Mouse (Mus musculus): ENCODE results near the gene Olfr183.
"Not testable (repeated sequence)": the region's sequence is repeated elsewhere in the genome, so short reads cannot be mapped to it uniquely, and the experiment has no call there.

Gene Olfr183

DNA sequence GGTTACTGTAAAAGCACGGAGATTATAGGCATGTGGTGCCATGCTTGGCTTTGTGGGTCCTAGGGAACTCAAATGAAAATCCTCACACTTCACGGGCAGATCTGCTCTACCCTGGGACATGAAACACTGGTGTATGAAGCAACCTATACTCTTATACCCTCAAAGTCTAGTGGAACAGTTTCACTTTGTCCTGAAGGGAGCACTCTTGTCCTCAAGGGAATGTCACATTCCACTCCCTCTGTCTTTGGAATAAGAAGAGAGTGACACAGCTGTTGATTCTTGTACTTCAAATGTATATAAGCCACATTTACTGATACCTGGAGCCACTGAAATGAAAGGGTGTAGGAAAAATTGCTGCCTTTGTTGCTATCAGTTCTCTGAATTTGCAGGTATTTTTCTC lies at the start of gene Olfr183:
Olfr183 (plus strand) TSS at position 301 of the 400 bp plus-strand sequence.
- in situ Hi-C loops (cut with MboI; ENCODE audit: low pct_unique_long_range_greater_than_20kb in 1 of 2, low sequenced_read_pairs in 2 of 2, unreplicated experiment in 1 of 2), result no loop called here

DNA sequence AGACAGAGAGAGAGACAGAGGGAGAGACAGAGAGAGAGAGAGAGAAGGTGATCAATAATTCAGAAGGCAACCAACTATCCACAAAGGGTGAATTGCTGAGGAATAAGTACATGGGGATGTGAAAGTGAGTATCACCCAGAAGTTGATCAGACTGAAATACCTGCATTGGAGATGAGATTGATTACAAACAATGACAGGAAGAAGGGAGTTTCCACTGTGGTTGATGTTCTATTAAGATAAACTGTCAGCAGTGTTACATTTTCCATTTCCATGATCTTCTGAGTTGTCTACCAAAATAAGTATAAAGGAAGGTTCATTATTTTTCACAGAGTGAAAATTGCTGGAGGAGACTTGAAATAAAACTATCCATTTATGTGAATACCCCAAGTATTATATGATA lies 12.0 kb downstream of the Olfr183 start:
- in situ Hi-C loops (cut with MboI; ENCODE audit: low pct_unique_long_range_greater_than_20kb in 1 of 2, low sequenced_read_pairs in 2 of 2, unreplicated experiment in 1 of 2), result no loop called here

DNA sequence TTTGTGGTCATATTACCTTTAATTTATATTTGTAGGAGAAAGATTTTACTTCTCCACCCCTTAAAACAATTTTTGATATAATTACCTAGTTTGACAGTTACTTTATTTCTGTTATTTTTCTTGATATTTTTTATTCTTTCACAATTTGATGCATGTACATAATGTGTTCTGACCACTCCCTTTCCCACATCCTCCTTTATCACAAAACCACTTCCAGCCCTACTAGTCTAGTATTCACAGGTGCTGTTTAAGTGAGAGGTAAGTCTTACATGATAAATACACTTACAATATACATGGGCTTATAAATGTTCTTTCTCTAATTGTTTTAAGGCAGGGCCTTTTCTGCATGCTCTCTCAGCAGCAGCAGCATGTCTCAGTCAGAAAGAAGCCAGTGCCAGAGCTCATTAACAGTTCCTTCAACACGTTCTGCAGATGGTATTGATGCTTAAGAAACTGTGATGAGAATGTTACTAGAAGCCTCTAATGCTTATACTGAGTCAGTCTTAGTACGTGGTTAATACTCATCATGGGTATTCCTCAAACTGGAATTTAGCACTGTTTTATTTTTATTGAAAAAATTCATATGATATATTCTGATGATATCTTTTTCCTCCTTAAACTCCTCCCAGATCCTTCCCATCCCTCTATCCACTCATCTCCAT lies 18.3 kb downstream of the Olfr183 start:
- in situ Hi-C loops (cut with MboI; ENCODE audit: low pct_unique_long_range_greater_than_20kb in 1 of 2, low sequenced_read_pairs in 2 of 2, unreplicated experiment in 1 of 2), result no loop called here

DNA sequence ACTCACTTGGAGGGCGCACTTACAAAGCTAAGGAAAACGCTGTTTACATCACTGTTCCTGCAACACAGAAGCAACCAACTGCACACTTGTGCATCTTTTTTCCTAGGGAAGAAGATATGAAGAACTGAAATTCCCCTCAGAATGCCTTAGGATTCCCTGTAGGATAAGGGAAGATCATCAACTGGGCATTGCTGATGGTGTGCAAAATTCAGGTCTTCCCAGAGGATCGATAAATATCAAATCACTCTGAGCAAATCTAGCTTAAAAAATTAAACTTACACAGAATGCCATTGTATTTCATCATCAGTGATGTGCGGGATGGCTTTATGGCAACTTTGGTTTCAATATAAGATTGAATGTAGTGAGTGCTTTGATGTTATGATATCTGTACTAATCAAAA lies 35.0 kb downstream of the Olfr183 start, which contains the start of gene Olfr186:
Olfr186 (minus strand) TSS at position 101 of the 400 bp plus-strand sequence.
- in situ Hi-C loops (cut with MboI; ENCODE audit: low pct_unique_long_range_greater_than_20kb in 1 of 2, low sequenced_read_pairs in 2 of 2, unreplicated experiment in 1 of 2), result no loop called here

DNA sequence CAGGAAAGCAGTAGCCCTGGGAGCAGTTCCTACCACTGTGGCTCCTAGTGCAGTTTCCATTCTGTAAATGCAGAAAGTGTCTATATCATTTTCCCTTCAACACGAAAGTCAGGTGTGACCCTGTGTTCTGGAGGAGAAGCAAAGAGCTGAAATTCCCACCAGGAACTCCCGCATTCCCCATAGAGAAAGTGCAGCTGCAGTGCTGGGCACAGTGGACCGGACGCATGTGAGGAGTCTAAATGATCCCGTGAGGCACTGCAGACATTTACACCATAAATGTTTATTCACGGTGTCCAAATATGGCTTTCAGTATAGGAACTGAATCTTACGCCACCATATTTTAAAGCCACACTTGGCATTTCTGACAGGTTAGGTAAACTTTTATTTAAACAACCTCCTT lies 44.6 kb downstream of the Olfr183 start, which contains the start of gene Olfr187:
Olfr187 (minus strand) TSS at position 58 of the 400 bp plus-strand sequence.
- in situ Hi-C loops (cut with MboI; ENCODE audit: low pct_unique_long_range_greater_than_20kb in 1 of 2, low sequenced_read_pairs in 2 of 2, unreplicated experiment in 1 of 2), result no loop called here

DNA sequence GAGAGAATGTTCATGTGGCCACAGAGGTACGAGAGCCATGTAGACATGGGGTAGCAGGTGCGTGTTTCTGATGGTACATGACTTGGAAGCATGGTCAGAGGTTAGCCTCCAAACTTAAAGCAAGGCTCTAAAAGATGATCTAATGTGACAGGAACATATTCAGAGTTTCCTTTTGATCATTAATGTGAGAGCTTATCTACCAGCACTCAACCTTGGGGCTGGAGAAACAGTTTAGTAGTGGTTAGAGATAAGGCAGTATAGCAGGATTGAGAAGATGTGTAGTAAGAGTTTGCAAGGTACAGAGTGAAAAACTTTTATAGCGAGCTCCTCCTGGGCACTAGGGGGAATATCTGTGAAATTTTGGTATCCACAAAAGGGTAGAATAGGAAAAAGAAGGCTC lies 50.7 kb downstream of the Olfr183 start:
- in situ Hi-C loops (cut with MboI; ENCODE audit: low pct_unique_long_range_greater_than_20kb in 1 of 2, low sequenced_read_pairs in 2 of 2, unreplicated experiment in 1 of 2), result no loop called here

DNA sequence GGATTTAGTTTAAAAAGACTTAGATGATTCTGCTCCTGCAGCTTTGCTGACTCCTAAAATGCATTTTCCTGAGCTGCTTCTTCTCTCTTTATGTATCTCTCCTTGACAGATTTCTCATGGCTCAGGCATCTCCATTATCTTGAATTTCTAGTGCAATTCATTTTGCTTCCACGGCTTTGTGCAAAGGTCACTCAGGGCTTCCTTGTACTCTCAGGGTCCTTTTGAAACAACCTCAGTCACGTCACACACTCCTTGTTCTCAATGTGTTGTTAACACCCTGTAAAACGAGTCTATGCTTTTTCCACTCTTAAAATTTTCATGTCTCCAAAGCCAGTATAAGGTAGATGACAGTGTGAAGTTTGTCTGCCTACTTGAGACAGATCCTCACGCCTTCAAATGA lies 52.4 kb downstream of the Olfr183 start:
- in situ Hi-C loops (cut with MboI; ENCODE audit: low pct_unique_long_range_greater_than_20kb in 1 of 2, low sequenced_read_pairs in 2 of 2, unreplicated experiment in 1 of 2), result no loop called here

DNA sequence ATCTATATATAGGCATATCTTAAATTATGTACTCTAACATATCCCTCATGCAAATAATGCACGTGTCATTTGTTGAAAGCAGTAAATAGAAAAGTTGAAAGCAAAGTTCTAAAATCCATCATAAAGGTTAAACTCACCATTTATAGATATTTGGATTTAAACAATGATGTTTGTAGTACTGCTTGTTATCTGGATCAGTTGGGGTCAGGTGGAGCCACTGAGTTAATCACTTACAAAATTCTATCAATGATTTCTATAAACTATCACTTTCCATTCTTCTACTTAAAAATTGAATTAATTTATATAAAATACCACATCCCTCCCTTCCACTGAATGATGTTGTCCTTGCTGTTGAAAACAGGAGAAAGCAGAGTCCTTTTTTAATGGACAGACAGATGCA lies 53.7 kb downstream of the Olfr183 start:
- in situ Hi-C loops (cut with MboI; ENCODE audit: low pct_unique_long_range_greater_than_20kb in 1 of 2, low sequenced_read_pairs in 2 of 2, unreplicated experiment in 1 of 2), result no loop called here

DNA sequence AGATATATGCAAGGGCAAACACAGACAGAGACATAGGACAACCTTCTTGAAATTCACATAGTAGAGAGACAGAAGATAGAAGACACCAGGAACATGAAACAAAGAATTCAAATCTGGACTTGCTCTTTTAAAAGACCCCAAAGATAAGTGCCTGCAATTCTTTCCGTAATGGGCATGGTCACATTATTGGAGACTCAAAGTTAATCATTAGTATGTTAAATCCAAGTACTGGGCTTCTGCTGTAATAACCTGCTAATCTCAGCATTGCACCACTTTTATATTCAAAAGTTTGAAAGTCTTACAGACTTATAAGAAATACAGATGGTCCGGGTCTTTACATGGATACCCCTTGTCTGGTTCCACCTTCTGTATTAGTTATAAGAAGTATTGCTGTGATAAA lies 54.1 kb downstream of the Olfr183 start:
- in situ Hi-C loops (cut with MboI; ENCODE audit: low pct_unique_long_range_greater_than_20kb in 1 of 2, low sequenced_read_pairs in 2 of 2, unreplicated experiment in 1 of 2), result not testable (repeated sequence)
